Mouse (Mus musculus): ENCODE measurements around the gene Adgra1. TPM values are rescaled to one million over a fixed set of nuclear protein-coding genes. Genes with fewer than 3 reads are reported as not detected.

The Adgra1 gene
- total RNA-seq, 2 experiments from 2014 or later: 52.6 to 71.6 TPM

DNA sequence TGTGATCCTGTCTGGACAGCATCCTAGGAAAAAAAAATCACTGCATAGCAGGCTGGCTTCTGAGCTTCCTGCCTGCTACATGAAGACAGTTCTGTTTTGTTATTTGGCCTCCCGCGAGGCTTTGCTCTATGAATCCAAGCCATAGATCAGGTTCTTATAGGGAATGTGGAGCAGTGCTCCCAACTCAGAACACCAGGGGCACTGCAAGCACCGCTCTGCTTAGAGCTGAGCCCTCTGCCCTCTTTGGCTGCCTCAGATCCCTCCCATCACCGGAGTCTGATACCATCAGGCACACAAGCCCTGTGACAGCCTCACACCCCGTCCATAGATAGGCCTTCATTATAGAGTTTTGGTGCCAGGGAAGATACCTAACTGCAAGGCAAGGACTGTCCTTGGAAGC lies 9.2 kb downstream of the Adgra1 start:
- intact Hi-C loops (cut with DNase I): loop anchor here (5.0 kb wide), 1 partner anchor 141 kb away; no protein-coding TSS in a partner anchor
- no peak for DNase-seq (ENCODE audit: low spot score in 2 of 2)

DNA sequence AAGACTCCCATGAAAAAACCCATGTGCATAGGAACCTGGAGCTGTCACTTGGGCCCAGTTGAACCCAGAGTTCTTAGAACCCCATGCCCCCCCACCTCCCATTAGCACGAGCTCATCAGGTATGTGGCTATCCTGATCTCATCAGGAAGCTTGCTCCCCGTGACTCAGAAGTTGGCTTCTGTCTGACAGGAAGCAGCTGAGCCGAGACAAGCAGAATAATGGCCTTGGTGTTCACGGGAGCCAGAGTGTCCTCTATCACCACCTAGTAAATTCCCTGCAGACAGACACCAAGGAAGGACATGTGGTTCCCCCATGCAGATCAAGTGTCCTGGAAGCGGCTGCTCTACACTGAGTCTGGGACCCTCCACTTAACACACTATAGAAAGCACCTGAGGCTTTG lies 9.8 kb downstream of the Adgra1 start:
- no peak for DNase-seq (ENCODE audit: low spot score in 2 of 2)
- intact Hi-C loops (cut with DNase I): loop anchor here (5.0 kb wide), 1 partner anchor 141 kb away; no protein-coding TSS in a partner anchor

DNA sequence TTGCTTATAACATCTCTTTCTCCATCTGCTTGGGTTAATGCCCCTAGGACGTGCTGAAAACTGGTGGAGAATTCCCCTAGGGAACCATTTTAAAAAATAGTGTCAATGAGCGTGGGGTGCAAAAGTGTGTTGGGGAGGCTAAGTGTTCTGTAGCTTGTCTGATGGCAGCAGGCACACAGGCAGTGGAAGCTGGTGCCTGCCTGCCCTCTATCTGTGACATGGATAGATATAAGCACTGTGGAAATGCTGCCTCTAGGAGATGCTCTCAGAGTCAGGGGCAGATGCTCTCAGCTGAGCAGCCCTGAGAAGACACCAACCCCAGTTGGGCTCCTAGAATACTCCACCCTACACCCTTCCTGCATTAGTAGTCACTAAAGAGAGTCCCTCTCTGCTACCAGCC lies 11.1 kb downstream of the Adgra1 start:
- intact Hi-C loops (cut with DNase I): no loop called here
- peak in 1 of 2 experiments; percentile 28 for DNase-seq (ENCODE audit: low spot score in 2 of 2)

DNA sequence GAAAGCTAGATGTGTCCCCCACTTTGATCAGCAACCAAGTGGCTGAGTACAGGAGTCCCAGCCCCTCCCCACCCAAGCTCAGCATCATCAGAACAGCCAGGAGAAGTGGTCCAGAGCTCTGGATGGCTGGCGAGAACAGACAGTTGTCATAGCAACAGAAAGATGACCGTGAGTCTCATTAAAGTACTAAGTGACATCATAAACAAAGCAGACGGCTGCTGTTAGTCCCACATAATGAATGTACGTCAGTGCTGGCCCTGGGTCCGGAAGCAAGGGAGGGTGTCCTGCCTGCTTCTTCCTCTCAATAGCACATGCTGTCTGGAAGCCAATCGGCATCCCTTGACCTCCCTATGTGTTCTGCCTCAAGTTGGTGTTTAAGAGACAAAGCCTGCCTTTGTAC lies 16.2 kb downstream of the Adgra1 start:
- intact Hi-C loops (cut with DNase I): no loop called here
- DNase-seq (ENCODE audit: low spot score in 2 of 2): peak in 1 of 2 experiments; percentile 73

DNA sequence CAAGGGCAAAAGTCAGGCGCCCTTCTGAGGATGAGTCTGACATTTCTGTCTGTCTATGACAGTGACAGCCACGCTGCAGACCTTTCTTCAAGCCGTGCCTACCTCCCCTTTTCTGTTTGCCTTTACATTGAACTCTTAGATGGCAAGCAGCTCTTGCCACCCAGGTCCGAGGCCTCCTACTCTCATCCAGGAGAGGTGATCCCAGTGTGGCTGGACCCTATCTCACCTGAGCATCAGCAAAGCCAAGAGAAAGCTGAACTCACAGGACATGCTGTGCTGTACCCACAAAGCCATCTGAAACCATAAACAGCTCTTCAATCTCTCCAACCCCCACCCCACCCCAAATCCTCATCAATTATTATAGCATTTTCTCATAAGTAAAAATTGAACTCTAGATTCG lies 16.7 kb downstream of the Adgra1 start:
- intact Hi-C loops (cut with DNase I): no loop called here
- DNase-seq (ENCODE audit: low spot score in 2 of 2): no peak

DNA sequence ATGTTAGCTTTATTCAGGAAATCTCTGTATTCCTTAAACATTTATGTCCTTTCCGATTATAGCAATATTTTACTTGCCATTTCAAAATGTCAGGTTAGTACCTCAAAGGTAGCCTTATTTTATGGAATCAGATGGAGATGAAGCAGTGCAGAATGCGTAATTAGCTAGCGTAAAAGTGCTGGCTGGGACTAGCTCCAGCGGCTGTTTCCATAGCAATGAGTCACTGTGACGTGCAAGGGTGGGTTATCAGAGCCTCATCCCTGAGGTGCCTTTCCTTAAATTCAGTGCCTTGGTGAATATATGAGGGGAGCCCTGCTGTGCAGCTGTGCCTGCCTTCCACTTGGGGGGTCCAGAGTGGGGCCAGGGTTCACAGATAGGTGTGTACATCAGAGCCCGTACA lies 17.1 kb downstream of the Adgra1 start:
- DNase-seq (ENCODE audit: low spot score in 2 of 2): peak; percentile 54 to 89
- intact Hi-C loops (cut with DNase I): no loop called here

DNA sequence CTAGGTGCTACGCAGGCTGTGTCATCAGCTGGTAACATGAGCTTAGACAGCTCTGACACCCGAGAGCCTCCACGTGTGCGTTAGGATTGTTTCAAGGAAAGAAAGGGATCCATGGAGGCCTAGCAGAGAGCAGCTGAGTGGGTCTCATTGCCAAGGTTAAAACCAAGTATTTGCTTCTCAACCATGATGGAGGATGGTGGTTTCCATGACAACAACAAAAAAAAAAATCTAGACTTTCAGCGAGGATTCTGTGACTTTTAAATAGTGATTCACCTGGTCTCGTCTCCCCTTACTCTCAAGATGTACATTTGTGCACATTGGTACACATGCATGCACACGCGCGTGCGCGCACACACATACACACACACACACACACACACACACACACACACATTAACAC lies 21.3 kb downstream of the Adgra1 start:
- DNase-seq (ENCODE audit: low spot score in 2 of 2): no peak
- intact Hi-C loops (cut with DNase I): no loop called here

DNA sequence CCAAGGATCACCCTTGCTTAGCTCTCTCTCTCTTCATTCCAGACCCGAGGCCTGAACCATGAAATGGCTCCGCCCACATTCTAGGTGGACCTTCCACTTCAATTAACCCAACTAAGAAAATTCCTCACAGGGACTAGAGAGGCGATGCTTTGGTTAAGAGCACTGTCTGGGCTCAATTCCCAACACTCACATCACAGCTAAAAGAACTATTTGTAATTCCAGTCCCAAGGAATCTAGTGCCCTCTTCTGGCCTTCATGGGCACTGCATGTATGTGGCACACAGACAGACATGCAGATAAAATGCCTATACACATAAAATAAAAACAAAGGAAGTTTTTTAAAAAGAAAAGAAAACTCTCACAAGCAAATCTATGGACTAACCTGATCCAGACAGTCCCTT lies 27.4 kb downstream of the Adgra1 start:
- intact Hi-C loops (cut with DNase I): loop anchor here (1.0 kb wide), 2 partner anchors 158 to 213 kb away; no protein-coding TSS in a partner anchor
- peak; percentile 80 to 91 for DNase-seq (ENCODE audit: low spot score in 2 of 2)

DNA sequence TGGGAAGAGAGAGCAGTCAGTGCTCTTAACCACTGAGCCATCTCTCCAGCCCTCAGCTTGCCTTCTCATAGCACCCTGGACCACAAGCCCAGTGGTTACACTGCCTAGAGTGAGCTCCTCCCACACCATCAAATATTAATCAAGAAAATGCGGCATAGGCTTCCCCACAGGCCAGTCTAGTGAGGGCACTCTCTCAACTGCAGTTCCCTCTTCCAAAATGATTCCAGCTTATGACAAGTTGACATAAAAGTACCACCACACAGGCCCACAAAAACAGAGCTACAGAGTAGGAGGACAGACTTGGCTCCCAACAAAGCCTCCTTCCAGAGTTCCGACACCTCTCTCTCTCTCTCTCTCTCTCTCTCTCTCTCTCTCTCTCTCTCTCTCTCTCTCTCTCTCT lies 29.1 kb downstream of the Adgra1 start:
- intact Hi-C loops (cut with DNase I): no loop called here
- DNase-seq (ENCODE audit: low spot score in 2 of 2): peak in 1 of 2 experiments; percentile 53

DNA sequence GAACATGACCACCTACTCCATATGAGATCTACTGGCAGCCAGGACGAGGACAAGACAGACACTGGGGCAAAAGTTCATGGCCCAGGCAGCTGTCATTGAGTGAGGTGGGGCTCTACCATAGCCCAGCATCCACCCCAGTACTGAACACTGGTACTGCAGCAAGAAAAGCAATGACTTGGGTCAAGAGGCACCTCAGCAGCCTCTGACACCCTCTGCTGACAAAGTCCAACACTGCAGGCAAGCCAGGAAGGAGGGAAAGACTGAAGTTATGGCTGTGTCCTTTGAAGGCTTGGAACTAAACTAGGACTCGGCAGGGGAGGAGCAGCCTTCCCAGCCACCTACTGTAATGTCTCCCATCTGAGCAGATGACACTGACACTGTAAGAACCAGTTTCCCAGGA lies 30.3 kb downstream of the Adgra1 start:
- DNase-seq (ENCODE audit: low spot score in 2 of 2): no peak
- intact Hi-C loops (cut with DNase I): no loop called here

DNA sequence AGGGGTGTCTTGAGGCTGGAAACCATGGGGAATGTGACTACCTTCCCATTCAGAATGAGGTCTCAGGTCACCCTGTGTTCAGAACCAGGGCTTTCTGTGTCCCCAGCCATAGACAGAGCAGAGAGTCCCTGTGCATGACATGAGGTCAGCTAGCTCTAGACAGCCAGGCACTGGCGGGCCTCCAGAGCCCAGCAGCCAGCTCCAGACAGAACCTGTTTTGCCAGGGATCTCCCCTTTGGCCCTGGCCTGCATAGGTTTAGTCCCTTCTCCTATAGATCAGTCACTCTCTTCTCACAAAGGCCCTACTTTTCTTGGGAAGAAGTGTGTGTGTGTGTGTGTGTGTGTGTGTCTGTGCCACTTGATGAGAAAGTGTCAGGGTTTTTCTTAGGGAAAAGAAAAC lies 30.9 kb downstream of the Adgra1 start:
- intact Hi-C loops (cut with DNase I): no loop called here
- no peak for DNase-seq (ENCODE audit: low spot score in 2 of 2)

DNA sequence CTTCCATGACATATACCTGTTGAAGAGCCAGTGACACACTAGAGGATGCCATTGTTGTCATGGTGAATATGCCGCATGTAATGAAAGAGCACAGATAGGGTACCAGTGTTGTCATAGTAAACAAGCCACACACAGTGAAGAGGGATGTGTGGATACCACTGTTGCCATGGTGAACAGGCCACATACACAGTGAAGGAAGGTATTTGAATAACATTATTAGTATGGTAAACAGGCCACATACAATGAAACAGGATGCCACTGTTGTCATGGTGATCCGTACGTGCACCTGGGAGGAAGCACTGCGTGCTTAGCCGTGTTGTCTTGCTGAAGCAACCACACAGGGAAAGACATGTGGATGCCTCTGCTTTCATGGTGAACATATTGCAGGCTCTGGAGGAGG lies 37.0 kb downstream of the Adgra1 start:
- DNase-seq (ENCODE audit: low spot score in 2 of 2): no peak
- intact Hi-C loops (cut with DNase I): no loop called here

DNA sequence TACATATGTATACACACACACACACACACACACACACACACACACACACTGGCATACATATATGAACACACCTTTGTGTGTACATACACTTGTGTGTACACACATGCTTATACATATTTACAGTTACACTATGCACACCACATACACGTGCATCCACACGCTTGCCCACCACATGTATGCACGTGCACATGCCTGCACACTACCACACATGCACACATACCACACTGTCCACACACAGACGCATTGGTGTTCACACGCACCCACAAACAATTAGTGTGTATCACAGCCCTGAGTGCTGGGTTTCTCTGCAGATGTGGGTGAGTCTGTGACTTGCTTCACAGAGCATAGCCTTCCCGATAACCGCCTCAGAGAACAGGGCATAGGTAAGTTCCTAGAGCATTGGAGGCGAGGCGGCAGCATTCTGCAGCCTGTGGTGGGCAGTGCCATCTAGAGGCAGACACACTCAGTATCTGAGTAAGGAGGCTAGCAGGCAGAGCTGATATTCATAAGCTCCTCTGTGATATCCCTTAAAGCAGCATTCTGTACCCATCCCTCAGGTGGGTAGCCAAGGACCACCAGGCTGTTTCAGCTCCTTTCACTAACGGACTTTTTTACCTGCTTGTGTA lies 43.3 kb downstream of the Adgra1 start:
- intact Hi-C loops (cut with DNase I): loop anchor here (5.0 kb wide), 2 partner anchors 175 to 230 kb away; no protein-coding TSS in a partner anchor
- DNase-seq (ENCODE audit: low spot score in 2 of 2): peak; percentile 63 to 77

DNA sequence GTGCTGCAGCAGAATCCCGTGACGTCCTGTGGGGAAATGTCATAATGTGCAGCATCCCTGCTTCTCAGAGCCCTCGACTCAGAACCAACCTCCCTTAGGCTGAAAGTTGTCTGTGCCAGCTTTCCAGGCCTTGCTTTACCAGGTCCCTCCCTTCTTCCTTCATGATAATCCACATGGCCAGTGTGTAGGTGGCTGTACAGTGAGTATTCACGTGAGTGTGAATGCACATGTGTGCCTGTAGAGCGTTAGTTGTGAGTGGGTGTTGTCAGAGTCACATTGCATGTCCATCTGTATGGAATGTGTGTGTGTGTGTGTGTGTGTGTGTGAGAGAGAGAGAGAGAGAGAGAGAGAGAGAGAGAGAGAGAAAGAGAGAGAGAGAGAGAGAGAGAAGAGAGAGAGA lies 44.1 kb downstream of the Adgra1 start:
- DNase-seq (ENCODE audit: low spot score in 2 of 2): peak in 1 of 2 experiments; percentile 61
- intact Hi-C loops (cut with DNase I): loop anchor here (5.0 kb wide), 2 partner anchors 176 to 231 kb away; no protein-coding TSS in a partner anchor

DNA sequence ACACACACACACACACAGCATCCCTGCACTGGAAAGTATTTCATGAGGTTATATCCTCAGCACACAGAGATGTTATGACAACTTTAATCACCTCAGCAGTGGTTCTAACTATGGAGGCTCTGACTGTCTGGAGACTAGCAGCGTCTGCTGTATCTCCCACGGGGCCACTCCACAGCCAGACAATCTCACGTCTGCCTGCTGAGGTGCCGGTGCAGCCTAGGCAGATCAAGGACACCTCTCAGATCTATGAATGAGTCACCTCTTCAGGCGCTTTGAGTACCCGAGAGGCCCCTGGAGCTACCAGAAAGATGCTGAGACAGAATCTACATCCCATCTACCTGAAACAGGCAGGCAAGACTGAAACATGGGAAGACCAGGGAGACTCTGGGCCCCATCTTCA lies 44.6 kb downstream of the Adgra1 start:
- intact Hi-C loops (cut with DNase I): loop anchor here (5.0 kb wide), 2 partner anchors 176 to 231 kb away; no protein-coding TSS in a partner anchor
- DNase-seq (ENCODE audit: low spot score in 2 of 2): peak in 1 of 2 experiments; percentile 45

DNA sequence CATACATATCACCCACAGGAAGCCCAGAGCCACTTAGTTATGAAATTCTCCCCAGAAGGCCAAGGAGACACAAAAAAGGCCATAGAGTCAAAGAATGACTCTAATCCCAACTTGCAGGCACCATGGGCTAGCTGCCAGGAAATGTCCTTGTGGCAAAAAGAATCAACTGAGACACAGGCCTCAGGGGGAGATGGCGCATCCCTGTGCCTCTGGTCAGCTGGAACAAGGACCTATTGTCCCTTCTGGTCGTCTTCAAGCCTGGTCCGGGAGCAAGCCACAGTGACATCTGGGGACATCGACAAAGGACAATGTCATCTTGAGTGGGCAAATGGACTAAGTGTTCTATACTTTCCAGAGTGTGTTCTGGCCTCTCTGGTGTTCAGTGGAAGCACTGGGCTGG lies 49.6 kb downstream of the Adgra1 start:
- intact Hi-C loops (cut with DNase I): no loop called here
- no peak for DNase-seq (ENCODE audit: low spot score in 2 of 2)

DNA sequence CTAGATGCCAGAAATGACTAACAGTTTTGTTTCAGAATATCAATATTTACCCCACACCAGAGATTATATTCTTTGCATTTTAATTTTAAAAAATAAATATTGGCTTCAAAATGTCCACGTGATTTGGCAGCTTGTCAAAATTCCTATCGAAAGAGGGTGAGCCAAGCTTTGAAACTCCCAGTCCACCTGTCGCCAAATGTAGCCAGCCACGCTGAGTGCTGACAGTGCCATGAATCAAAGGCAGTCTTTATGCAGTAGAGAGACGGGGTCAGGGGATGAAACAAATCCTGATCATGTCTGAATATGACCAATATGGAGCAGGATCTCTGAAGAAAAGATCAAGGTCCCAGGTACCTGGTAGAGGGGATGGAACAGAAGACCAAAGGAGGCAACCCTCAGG lies 57.8 kb downstream of the Adgra1 start:
- intact Hi-C loops (cut with DNase I): no loop called here
- DNase-seq (ENCODE audit: low spot score in 2 of 2): no peak

DNA sequence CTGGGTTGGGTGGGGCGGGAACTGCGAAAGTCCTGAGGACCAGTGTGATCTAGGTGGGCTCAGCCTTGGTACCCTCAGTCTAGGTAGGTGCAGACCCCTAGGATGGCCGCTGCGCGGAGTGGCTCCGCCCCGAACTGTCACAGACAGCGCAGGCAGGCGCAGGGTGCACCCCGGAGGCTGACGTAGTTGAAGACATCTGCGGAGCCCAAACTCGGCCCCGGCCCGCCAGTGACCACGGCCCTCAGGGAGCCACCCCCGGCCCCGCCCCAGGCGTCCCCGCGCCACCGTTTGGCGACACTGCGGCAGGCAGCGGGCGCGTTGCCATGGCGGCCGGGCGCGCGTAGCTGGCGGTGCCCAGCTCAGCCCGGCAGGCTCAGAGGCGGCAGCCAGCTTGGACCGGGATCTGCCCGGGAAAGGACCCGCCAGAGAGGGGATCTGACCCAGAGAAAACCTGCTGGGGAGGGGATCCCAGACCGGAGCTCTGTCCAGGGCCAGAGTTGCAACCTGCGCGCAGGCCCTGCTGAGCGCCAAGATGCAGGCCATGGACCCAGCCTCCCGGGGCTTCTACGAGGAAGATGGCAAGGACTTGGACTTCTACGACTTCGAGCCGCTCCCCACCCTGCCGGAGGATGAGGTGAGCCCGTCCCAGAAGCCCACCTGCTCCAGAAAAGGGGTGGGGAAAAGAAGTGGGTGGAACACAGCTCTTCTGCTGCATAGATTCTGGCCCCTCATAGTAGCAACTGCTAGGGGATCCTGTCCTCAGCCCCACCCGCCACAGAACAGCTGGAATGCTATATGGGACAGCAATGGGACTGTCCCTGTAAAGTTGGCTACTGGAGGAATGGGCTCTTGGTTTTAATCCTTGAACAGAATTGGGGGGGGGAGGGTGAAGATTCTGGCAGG lies 60.9 kb downstream of the Adgra1 start, which contains the start of gene Kndc1:
TSS of gene Kndc1 (plus strand) at position 42 of the 903 bp plus-strand sequence.
- intact Hi-C loops (cut with DNase I): no loop called here
- DNase-seq (ENCODE audit: low spot score in 2 of 2): peak; percentile 76 to 77

DNA sequence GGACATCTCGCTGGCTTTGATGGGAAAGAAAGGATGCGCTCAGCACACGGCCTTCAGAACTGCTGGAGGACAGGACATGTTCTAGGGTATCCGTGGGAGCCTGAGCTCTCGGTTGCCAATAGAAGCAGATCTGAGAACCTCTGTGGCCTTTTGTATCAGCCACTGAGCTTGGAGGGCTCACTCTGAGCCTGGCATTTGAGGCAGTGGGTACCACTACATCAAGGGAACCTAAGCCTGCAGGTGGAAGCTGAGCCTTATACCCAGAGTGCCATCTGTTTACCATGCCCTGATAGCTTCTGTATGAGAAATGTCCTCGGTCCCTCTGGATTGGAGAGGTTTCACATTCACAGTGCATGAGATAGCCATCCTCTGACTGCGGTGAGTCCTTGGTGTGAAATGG lies 62.3 kb downstream of the Adgra1 start:
- intact Hi-C loops (cut with DNase I): no loop called here
- no peak for DNase-seq (ENCODE audit: low spot score in 2 of 2)

DNA sequence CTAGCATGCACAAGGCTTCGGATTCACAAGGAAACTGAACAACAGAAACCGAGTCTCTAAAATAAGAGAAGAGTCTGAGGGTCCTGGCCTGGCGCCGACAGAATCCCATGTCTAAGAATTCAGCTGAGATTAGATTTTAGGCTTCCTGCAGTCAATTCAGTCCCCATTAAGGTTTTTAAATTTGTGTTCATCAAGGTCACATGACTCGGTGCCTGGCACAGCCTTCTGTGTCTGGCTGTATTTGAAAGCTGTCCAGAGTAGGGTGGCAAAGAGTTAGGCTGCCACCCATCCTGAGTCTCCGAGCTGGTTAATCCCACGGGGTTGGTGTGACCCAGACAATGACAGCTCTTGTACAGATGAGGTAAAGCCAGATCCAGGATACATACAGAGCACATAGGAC lies 62.8 kb downstream of the Adgra1 start:
- no peak for DNase-seq (ENCODE audit: low spot score in 2 of 2)
- intact Hi-C loops (cut with DNase I): no loop called here

DNA sequence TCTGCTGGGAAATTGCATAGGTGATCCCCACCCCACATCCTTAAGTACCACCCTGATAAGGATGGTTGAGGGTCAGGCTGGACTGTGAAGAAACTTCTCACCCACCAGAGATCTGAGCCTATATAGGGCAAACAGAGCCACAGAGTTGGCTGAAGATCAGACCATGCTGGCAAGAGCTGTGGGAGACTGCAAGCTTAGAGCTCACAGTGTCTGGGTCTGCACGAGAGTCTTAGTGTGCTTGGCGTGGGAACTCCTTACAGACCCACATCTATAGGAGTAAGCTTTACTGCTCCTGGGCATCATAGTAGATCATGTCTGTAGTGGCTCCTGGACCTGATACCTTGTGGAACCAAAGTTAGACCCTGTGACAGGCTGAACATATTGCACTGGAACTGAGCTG lies 64.6 kb downstream of the Adgra1 start:
- DNase-seq (ENCODE audit: low spot score in 2 of 2): no peak
- intact Hi-C loops (cut with DNase I): no loop called here

Measured in left cerebral cortex, postnatal 25 days (tissue).